Mouse (Mus musculus) myocyte (in vitro differentiated cells): Measurements from ENCODE around the gene Cluh. TPM values are rescaled to one million over a fixed set of nuclear protein-coding genes. Genes with fewer than 3 reads are reported as not detected.

Experiments
- H3K27me3 ChIP-seq: one replicate; pipeline ENCODE4 v1.6.1; 2011; ENCODE audit not compliant: control insufficient read depth, insufficient read depth, insufficient read length
- H3K36me3 ChIP-seq: one replicate; pipeline ENCODE4 v1.6.1; 2011; ENCODE audit not compliant: control insufficient read depth, insufficient read depth
- H3K4me2 ChIP-seq: one replicate; pipeline ENCODE4 v1.6.1; 2011; ENCODE audit warnings: low read depth, control low read depth
- H3K4me3 ChIP-seq: one replicate; pipeline ENCODE4 v1.5.1; 2011; ENCODE audit warnings: mild to moderate bottlenecking, control low read depth, moderate library complexity
- H3K79me2 ChIP-seq: one replicate; pipeline ENCODE4 v1.6.1; 2011; ENCODE audit not compliant: control insufficient read depth, insufficient read depth
- H3ac ChIP-seq: one replicate; pipeline ENCODE4 v1.6.1; 2011; ENCODE audit not compliant: control insufficient read depth, insufficient read length
- CEBPB ChIP-seq: IDR thresholded peaks from 2 replicates; pipeline ENCODE4 v1.6.1; 2011; ENCODE audit warnings: mild to moderate bottlenecking, moderate library complexity; ENCODE audit not compliant: poor library complexity, insufficient read depth, severe bottlenecking
- E2F4 ChIP-seq: IDR thresholded peaks from one replicate; pipeline ENCODE4 v1.6.1; 2011; ENCODE audit warnings: mild to moderate bottlenecking, control low read depth, moderate library complexity; ENCODE audit not compliant: insufficient read depth
- MAX ChIP-seq: IDR thresholded peaks from one replicate; pipeline ENCODE4 v1.6.1; 2011; ENCODE audit warnings: low read depth, mild to moderate bottlenecking, control low read depth
- MYOD1 ChIP-seq, 3 experiments: IDR thresholded peaks; one replicate each; pipeline ENCODE4 v1.6.1; 2011; ENCODE audit warnings: control low read depth in 2 of 3, low read depth in 2 of 3, mild to moderate bottlenecking in 2 of 3, moderate library complexity in 1 of 3; ENCODE audit not compliant: insufficient read length in 2 of 3, control insufficient read depth in 1 of 3
- MYOG ChIP-seq, 3 experiments: IDR thresholded peaks; one replicate each; pipeline ENCODE4 v1.6.1; 2011; ENCODE audit warnings: control low read depth in 2 of 3, low read depth in 2 of 3, mild to moderate bottlenecking in 2 of 3; ENCODE audit not compliant: insufficient read length in 2 of 3, control insufficient read depth in 1 of 3, insufficient read depth in 1 of 3
- POLR2A ChIP-seq: IDR thresholded peaks from one replicate; pipeline ENCODE4 v1.6.1; 2011; ENCODE audit warnings: low read depth, mild to moderate bottlenecking, control low read depth, moderate library complexity; ENCODE audit not compliant: insufficient read length
- POLR2AphosphoS2 ChIP-seq: IDR thresholded peaks from one replicate; pipeline ENCODE4 v1.6.1; 2011; ENCODE audit warnings: low read depth, control low read depth; ENCODE audit not compliant: insufficient read length
- REST ChIP-seq: IDR thresholded peaks from one replicate; pipeline ENCODE4 v1.6.1; 2011; ENCODE audit warnings: mild to moderate bottlenecking, control low read depth, moderate library complexity; ENCODE audit not compliant: insufficient read depth, insufficient read length
- SRF ChIP-seq: IDR thresholded peaks from one replicate; pipeline ENCODE4 v1.6.1; 2011; ENCODE audit warnings: low read depth; ENCODE audit not compliant: control insufficient read depth, insufficient read length
- TCF12 ChIP-seq: IDR thresholded peaks from one replicate; pipeline ENCODE4 v1.6.1; 2011; ENCODE audit warnings: mild to moderate bottlenecking, control low read depth; ENCODE audit not compliant: poor library complexity, insufficient read depth, severe bottlenecking
- TCF3 ChIP-seq: IDR thresholded peaks from one replicate; pipeline ENCODE4 v1.6.1; 2011; ENCODE audit warnings: low read depth, control low read depth; ENCODE audit not compliant: insufficient read length
- USF1 ChIP-seq: IDR thresholded peaks from one replicate; pipeline ENCODE4 v1.6.1; 2011; ENCODE audit warnings: low read depth, mild to moderate bottlenecking, control low read depth, moderate library complexity
- polyA plus RNA-seq: library from polyadenylated mRNA; unstranded; fragments of >200 nt; fragmentation: generic; extraction: Trizol; gene quantifications from one replicate; pipeline ENCODE4 v1.2.1, GENCODE M21; 2012; ENCODE audit warnings: missing spikeins

The Cluh gene
- polyA plus RNA-seq, 1 experiment, result 62.3 TPM

DNA sequence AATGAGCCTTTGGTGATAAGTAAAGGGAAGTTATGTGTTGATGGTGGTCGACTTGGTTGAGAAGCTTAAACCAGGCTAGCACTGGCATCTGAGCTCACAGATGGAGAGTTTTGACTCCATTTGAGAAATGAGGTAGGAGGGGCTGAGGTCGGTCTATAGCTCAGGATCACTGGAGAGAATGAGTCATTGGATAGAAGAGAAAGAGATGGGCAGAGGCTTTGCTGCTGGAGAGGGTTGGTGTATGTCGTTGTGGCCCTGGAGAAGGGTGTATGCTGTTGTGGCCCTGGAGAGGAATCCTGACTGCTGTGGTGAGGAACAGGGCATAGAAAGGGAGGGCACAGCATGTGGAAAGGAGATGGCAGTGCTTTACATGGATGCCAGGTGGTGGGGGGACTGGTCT, 6.6 kb downstream of the Cluh start:
- Histone ChIP-seq H3K4me2 (no peak overlapping the region), H3K27me3 (no peaks in the 10 kb centered on the region), H3K79me2 (peaks cover 66% of the 10 kb centered on the region), H3K4me3 (no peak overlapping the region), H3ac (no peak overlapping the region), H3K36me3 (peaks cover 41% of the 10 kb centered on the region)
- TF ChIP-seq MYOD1 (IDR thresholded peaks at IDR 0.05; ENCODE audit: control insufficient read depth in 1 of 3, insufficient read length in 2 of 3, low read depth in 2 of 3) (no peak), POLR2A (no peak), CEBPB (no peak), REST (no peak), TCF12 (no peak), MYOG (IDR thresholded peaks at IDR 0.05; ENCODE audit: control insufficient read depth in 1 of 3, insufficient read depth in 1 of 3, insufficient read length in 2 of 3, low read depth in 2 of 3) (no peak), E2F4 (no peak), SRF (no peak), POLR2AphosphoS2 (no peak), MAX (no peak), TCF3 (no peak), USF1 (no peak)

DNA sequence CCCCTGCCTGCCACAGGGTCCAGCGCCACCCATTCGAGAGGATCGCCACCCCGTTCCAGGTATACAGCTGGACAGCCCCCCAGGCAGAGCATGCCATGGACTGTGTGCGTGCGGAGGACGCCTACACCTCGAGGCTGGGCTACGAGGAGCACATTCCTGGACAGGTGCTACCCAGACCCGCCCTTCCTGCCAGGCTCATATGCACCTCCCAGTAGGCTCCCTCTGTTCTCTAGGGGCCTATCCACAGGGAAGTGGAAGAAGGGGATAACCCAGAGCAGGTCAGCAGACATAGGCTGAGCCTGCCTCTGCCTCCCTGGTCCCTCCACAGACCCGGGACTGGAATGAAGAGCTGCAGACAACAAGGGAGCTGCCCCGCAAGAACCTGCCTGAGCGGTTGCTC, 11.0 kb downstream of the Cluh start:
- Histone ChIP-seq H3K27me3 (no peaks in the 10 kb centered on the region), H3K79me2 (peaks cover 22% of the 10 kb centered on the region), H3ac (no peak overlapping the region), H3K36me3 (peaks cover 55% of the 10 kb centered on the region), H3K4me2 (no peak overlapping the region), H3K4me3 (no peak overlapping the region)
- no peak for TF ChIP-seq USF1
- no peak for TF ChIP-seq E2F4
- TF ChIP-seq POLR2AphosphoS2, result no peak
- TF ChIP-seq SRF, result no peak
- TF ChIP-seq MYOD1 (IDR thresholded peaks at IDR 0.05; ENCODE audit: control insufficient read depth in 1 of 3, insufficient read length in 2 of 3, low read depth in 2 of 3), result no peak
- TF ChIP-seq TCF12, result no peak
- TF ChIP-seq REST, result no peak
- no peak for TF ChIP-seq POLR2A
- no peak for TF ChIP-seq MAX
- no peak for TF ChIP-seq CEBPB

DNA sequence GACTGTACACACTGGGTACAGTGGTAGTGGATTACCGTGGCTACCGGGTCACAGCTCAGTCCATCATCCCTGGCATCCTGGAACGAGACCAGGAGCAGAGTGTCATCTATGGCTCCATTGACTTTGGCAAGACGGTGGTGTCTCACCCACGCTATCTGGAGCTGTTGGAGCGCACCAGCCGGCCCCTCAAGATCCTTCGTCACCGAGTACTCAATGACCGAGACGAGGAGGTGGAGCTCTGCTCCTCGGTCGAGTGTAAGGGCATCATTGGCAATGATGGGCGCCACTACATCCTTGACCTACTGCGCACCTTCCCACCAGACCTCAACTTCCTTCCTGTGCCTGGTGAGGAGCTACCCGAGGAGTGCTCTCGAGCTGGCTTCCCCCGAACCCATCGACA, 12.3 kb downstream of the Cluh start:
- H3K79me2 ChIP-seq, result peaks cover 9% of the 10 kb centered on the region
- H3K27me3 ChIP-seq, result no peaks in the 10 kb centered on the region
- H3K4me2 ChIP-seq, result no peak overlapping the region
- H3ac ChIP-seq, result no peak overlapping the region
- peaks cover 63% of the 10 kb centered on the region for H3K36me3 ChIP-seq
- no peak overlapping the region for H3K4me3 ChIP-seq
- no peak for TF ChIP-seq MYOD1 (IDR thresholded peaks at IDR 0.05; ENCODE audit: control insufficient read depth in 1 of 3, insufficient read length in 2 of 3, low read depth in 2 of 3)
- no peak for TF ChIP-seq REST
- TF ChIP-seq POLR2A, result no peak
- TF ChIP-seq TCF12, result no peak
- TF ChIP-seq TCF3, result no peak

DNA sequence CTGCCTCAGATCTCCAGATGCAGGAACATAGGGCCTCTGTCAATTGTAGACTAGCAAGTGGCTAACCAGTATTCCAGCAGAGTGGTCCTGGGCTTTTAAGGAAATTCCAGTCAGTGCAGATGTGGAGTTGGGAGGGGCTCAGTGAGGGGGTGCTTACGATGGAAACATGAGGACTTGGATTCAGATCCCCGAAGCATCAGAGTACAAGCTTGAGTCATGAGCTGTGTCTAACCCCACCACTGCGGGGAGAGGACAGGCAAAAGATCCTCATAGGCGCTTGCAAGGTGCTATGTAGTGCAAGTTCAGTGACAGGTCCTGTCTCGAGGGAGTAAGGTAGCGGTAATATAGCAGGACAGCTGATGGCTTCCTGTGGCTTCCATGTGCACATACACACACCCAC, 12.9 kb downstream of the Cluh start:
- no peak overlapping the region for H3K4me2 ChIP-seq
- H3K36me3 ChIP-seq, result peaks cover 63% of the 10 kb centered on the region
- H3K4me3 ChIP-seq, result no peak overlapping the region
- no peak overlapping the region for H3ac ChIP-seq
- peaks cover 4% of the 10 kb centered on the region for H3K79me2 ChIP-seq
- no peaks in the 10 kb centered on the region for H3K27me3 ChIP-seq
- no peak for TF ChIP-seq REST

DNA sequence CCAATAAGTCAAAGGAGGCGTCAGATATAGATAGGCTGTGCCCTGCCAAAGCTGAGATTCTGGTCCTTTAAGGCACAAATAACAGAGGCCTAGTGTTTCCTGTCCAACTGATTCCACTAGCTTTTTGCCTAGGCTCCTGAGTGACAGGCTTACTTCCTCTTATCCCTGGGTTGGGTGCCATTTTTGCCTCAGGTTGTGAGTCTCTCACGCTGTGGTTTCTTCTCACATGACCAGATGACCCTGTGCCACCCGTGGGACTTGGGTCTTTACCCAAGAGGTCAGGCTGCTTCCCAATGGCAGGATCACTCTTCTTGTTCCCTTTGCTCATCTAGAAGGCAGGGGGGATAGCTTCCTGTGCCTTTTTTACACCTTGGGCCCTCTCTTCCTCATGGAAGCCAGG, 15.0 kb downstream of the Cluh start:
- Histone ChIP-seq H3ac (no peak overlapping the region), H3K4me3 (no peak overlapping the region), H3K4me2 (no peak overlapping the region), H3K27me3 (no peaks in the 10 kb centered on the region), H3K36me3 (peaks cover 48% of the 10 kb centered on the region), H3K79me2 (no peaks in the 10 kb centered on the region)
- TF ChIP-seq POLR2A (no peak), TCF12 (no peak), CEBPB (no peak), MYOG (IDR thresholded peaks at IDR 0.05; ENCODE audit: control insufficient read depth in 1 of 3, insufficient read depth in 1 of 3, insufficient read length in 2 of 3, low read depth in 2 of 3) (no peak), SRF (no peak), REST (no peak)

DNA sequence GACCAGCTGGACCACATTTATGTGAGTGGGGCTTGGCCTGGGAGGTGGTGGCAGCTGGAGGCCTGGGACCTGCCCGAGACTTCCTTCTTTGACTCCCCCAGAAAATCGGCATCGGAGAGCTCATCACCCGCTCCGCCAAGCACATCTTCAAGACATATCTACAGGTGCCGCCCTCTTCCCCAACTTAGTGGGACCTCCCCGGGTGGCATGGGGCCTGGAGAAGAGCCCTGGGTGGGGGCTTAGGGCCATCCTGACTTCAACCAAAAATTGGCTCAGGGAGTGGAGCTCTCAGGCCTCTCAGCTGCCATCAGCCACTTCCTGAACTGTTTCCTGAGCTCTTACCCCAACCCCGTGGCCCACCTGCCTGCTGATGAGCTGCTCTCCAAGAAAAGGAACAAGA, 15.6 kb downstream of the Cluh start:
- Histone ChIP-seq H3ac (no peak overlapping the region), H3K27me3 (no peaks in the 10 kb centered on the region), H3K36me3 (peaks cover 43% of the 10 kb centered on the region), H3K79me2 (no peaks in the 10 kb centered on the region), H3K4me3 (no peak overlapping the region), H3K4me2 (no peak overlapping the region)
- TF ChIP-seq USF1 (no peak), TCF12 (no peak), TCF3 (no peak), E2F4 (no peak), SRF (no peak), REST (no peak), MAX (no peak), MYOG (IDR thresholded peaks at IDR 0.05; ENCODE audit: control insufficient read depth in 1 of 3, insufficient read depth in 1 of 3, insufficient read length in 2 of 3, low read depth in 2 of 3) (no peak), CEBPB (no peak), POLR2AphosphoS2 (no peak), MYOD1 (IDR thresholded peaks at IDR 0.05; ENCODE audit: control insufficient read depth in 1 of 3, insufficient read length in 2 of 3, low read depth in 2 of 3) (no peak), POLR2A (no peak)
